Mouse (Mus musculus): Measurements from ENCODE around the gene Olfr1499.

DNA sequence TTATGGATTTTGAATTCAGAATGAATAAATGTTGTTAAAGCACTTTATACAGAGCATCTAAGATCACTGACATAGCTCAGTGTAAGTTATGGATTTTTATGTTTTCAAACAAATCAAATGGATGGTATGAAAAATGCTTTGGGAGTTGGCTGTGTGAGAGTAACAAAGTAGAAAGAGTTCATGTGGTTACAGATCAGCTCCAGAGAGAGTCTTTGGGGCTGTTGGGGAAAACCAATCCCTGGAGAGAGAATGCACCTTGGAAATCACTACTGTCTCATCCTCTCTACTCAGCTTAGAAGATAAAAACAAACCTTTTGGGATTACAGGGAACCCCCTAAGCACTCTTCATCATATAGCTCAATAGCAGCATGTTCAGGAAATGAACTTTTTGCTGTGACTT, at the start of gene Olfr1499:
- TF ChIP-seq CTCF (IDR thresholded peaks at IDR 0.05; ENCODE audit: borderline replicate concordance, control insufficient read depth, extremely low read depth, insufficient read depth, low read length, poor library complexity), result no peak
- no peak for TF ChIP-seq POLR2A (IDR thresholded peaks at IDR 0.05; ENCODE audit: control insufficient read depth, extremely low read depth, insufficient read depth, low read length, poor library complexity)
